Mouse (Mus musculus): Measurements from ENCODE around the gene Ddx56.

DNA sequence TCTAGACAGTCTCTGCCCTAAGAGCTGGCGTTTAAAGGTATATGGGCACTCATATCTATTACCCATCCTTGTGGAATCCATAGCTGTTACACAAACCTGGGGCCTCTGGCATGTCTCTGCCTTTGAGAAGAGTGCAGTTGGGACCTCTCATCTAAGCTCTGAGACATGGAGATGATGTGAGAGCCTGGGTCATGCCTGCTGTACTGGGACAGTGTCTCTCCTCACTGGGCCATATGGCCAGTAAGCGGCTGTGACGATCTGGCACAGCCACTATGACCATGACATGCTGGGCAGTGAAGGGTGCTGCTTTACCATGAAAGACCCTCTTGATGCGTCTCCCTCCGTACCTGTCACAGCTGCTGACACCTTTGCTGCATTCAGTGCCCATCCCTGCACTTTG is 15.3 kb downstream of the Ddx56 start:
- TF ChIP-seq POLR2A (IDR thresholded peaks at IDR 0.05; ENCODE audit: control insufficient read depth, extremely low read depth, insufficient read depth, low read length, poor library complexity), result no peak
- TF ChIP-seq CTCF (IDR thresholded peaks at IDR 0.05; ENCODE audit: borderline replicate concordance, control insufficient read depth, extremely low read depth, insufficient read depth, low read length, poor library complexity), result no peak
